Mouse (Mus musculus): ENCODE measurements around the gene Gm20422. TPM values are rescaled to one million over a fixed set of nuclear protein-coding genes. Genes with fewer than 3 reads are reported as not detected.

Gm20422 gene
- polyA plus RNA-seq, 1 experiment from 2014 or later, result 0.32 TPM

GRCm38 (mm10) chr8:69805491-69805890, 30.8 kb upstream of the Gm20422 start:
- H3K9me3 ChIP-seq, result no peaks in the 10 kb centered on the region
- 88% methylated on average over 9 of the region's 9 CpGs for WGBS
- no peak for ATAC-seq (ENCODE audit: extremely low read depth, insufficient number of reproducible peaks, low FRiP score, low TSS enrichment)
- peaks cover 9% of the 10 kb centered on the region for H3K4me1 ChIP-seq
- no peak overlapping the region for H3K4me2 ChIP-seq
- H3K36me3 ChIP-seq, result peaks cover 82% of the 10 kb centered on the region
- no peaks in the 10 kb centered on the region for H3K27me3 ChIP-seq (replicated peaks)
- no peak overlapping the region for H3K27ac ChIP-seq (replicated peaks)
- H3K4me3 ChIP-seq, result no peak overlapping the region
- no peak overlapping the region for H3K9ac ChIP-seq

- Histone ChIP-seq H3K9ac (no peak overlapping the region), H3K36me3 (peaks cover 82% of the 10 kb centered on the region), H3K27me3 (replicated peaks) (no peaks in the 10 kb centered on the region), H3K9me3 (no peaks in the 10 kb centered on the region), H3K4me1 (peaks cover 9% of the 10 kb centered on the region), H3K4me2 (no peak overlapping the region), H3K4me3 (no peak overlapping the region), H3K27ac (replicated peaks) (no peak overlapping the region)
- ATAC-seq (ENCODE audit: extremely low read depth, insufficient number of reproducible peaks, low FRiP score, low TSS enrichment), result no peak
- 96% methylated on average over 10 of the region's 10 CpGs for WGBS
Observed at GRCm38 (mm10) chr8:69805086-69805485, 30.4 kb upstream of the Gm20422 start.

GRCm38 (mm10) chr8:69804537-69804936, 29.9 kb upstream of the Gm20422 start:
- no peak for ATAC-seq (ENCODE audit: extremely low read depth, insufficient number of reproducible peaks, low FRiP score, low TSS enrichment)

GRCm38 (mm10) chr8:69803366-69803765, 28.7 kb upstream of the Gm20422 start:
- WGBS, result 90% methylated on average over 7 of the region's 7 CpGs
- peaks cover 99% of the 10 kb centered on the region for H3K36me3 ChIP-seq

More at GRCm38 (mm10) chr8:69804537-69804936, 29.9 kb upstream of the Gm20422 start:
- Histone ChIP-seq H3K9me3 (no peaks in the 10 kb centered on the region), H3K4me3 (no peak overlapping the region), H3K4me2 (no peak overlapping the region), H3K4me1 (peaks cover 9% of the 10 kb centered on the region), H3K36me3 (peaks cover 87% of the 10 kb centered on the region), H3K9ac (no peak overlapping the region), H3K27ac (replicated peaks) (no peak overlapping the region), H3K27me3 (replicated peaks) (no peaks in the 10 kb centered on the region)
- WGBS, result 92% methylated on average over 6 of the region's 6 CpGs

GRCm38 (mm10) chr8:69802216-69802615, 27.5 kb upstream of the Gm20422 start:
- Histone ChIP-seq H3K9me3 (no peaks in the 10 kb centered on the region), H3K27me3 (replicated peaks) (no peaks in the 10 kb centered on the region)
- ATAC-seq (ENCODE audit: extremely low read depth, insufficient number of reproducible peaks, low FRiP score, low TSS enrichment), result no peak

More at GRCm38 (mm10) chr8:69803366-69803765, 28.7 kb upstream of the Gm20422 start:
- ATAC-seq (ENCODE audit: extremely low read depth, insufficient number of reproducible peaks, low FRiP score, low TSS enrichment), result no peak
- no peak overlapping the region for H3K9ac ChIP-seq
- H3K9me3 ChIP-seq, result no peaks in the 10 kb centered on the region
- H3K27me3 ChIP-seq (replicated peaks), result no peaks in the 10 kb centered on the region
- H3K27ac ChIP-seq (replicated peaks), result no peak overlapping the region
- no peak overlapping the region for H3K4me3 ChIP-seq
- peaks cover 3% of the 10 kb centered on the region; the same call in 1 of the 2 replicates for H3K4me1 ChIP-seq
- no peak overlapping the region for H3K4me2 ChIP-seq

GRCm38 (mm10) chr8:69801796-69802195, 27.1 kb upstream of the Gm20422 start:
- Histone ChIP-seq H3K4me3 (no peak overlapping the region), H3K4me2 (no peak overlapping the region), H3K27ac (replicated peaks) (no peak overlapping the region), H3K9me3 (no peaks in the 10 kb centered on the region), H3K9ac (no peak overlapping the region), H3K27me3 (replicated peaks) (no peaks in the 10 kb centered on the region), H3K36me3 (peaks cover 100% of the 10 kb centered on the region), H3K4me1 (no peaks in the 10 kb centered on the region)
- WGBS, result 90% methylated on average over 4 of the region's 4 CpGs
- ATAC-seq (ENCODE audit: extremely low read depth, insufficient number of reproducible peaks, low FRiP score, low TSS enrichment), result no peak

More at GRCm38 (mm10) chr8:69802216-69802615, 27.5 kb upstream of the Gm20422 start:
- peaks cover 100% of the 10 kb centered on the region for H3K36me3 ChIP-seq
- H3K27ac ChIP-seq (replicated peaks), result no peak overlapping the region
- H3K4me2 ChIP-seq, result no peak overlapping the region
- no peak overlapping the region for H3K4me3 ChIP-seq
- no peak overlapping the region for H3K9ac ChIP-seq
- H3K4me1 ChIP-seq, result no peaks in the 10 kb centered on the region

GRCm38 (mm10) chr8:69799946-69800345, 25.3 kb upstream of the Gm20422 start:
- H3K4me1 ChIP-seq, result no peaks in the 10 kb centered on the region
- H3K27ac ChIP-seq (replicated peaks), result no peak overlapping the region
- H3K27me3 ChIP-seq (replicated peaks), result no peaks in the 10 kb centered on the region
- WGBS, result 93% methylated on average over 5 of the region's 5 CpGs
- H3K4me3 ChIP-seq, result no peak overlapping the region
- H3K9ac ChIP-seq, result no peak overlapping the region
- no peak overlapping the region for H3K4me2 ChIP-seq
- no peaks in the 10 kb centered on the region for H3K9me3 ChIP-seq
- ATAC-seq (ENCODE audit: extremely low read depth, insufficient number of reproducible peaks, low FRiP score, low TSS enrichment), result no peak
- H3K36me3 ChIP-seq, result peaks cover 100% of the 10 kb centered on the region

GRCm38 (mm10) chr8:69799261-69799660, 24.6 kb upstream of the Gm20422 start:
- Histone ChIP-seq H3K4me1 (no peaks in the 10 kb centered on the region), H3K36me3 (peaks cover 100% of the 10 kb centered on the region), H3K9ac (no peak overlapping the region), H3K27me3 (replicated peaks) (no peaks in the 10 kb centered on the region), H3K4me3 (no peak overlapping the region), H3K4me2 (no peak overlapping the region), H3K27ac (replicated peaks) (no peak overlapping the region), H3K9me3 (no peaks in the 10 kb centered on the region)
- ATAC-seq (ENCODE audit: extremely low read depth, insufficient number of reproducible peaks, low FRiP score, low TSS enrichment), result no peak
- WGBS, result 89% methylated on average over 8 of the region's 8 CpGs

GRCm38 (mm10) chr8:69797661-69798060, 23.0 kb upstream of the Gm20422 start:
- no peak overlapping the region for H3K4me2 ChIP-seq
- ATAC-seq (ENCODE audit: extremely low read depth, insufficient number of reproducible peaks, low FRiP score, low TSS enrichment), result no peak
- peaks cover 94% of the 10 kb centered on the region for H3K36me3 ChIP-seq
- H3K4me3 ChIP-seq, result no peak overlapping the region
- no peak overlapping the region for H3K27ac ChIP-seq (replicated peaks)
- no peak overlapping the region for H3K9ac ChIP-seq
- H3K27me3 ChIP-seq (replicated peaks), result no peaks in the 10 kb centered on the region
- WGBS, result 90% methylated on average over 10 of the region's 10 CpGs
- H3K4me1 ChIP-seq, result peaks cover 6% of the 10 kb centered on the region
- no peaks in the 10 kb centered on the region for H3K9me3 ChIP-seq

- no peak overlapping the region for H3K4me3 ChIP-seq
- H3K9me3 ChIP-seq, result no peaks in the 10 kb centered on the region
- ATAC-seq (ENCODE audit: extremely low read depth, insufficient number of reproducible peaks, low FRiP score, low TSS enrichment), result no peak
- peaks cover 15% of the 10 kb centered on the region for H3K4me1 ChIP-seq
- H3K4me2 ChIP-seq, result no peak overlapping the region
- no peak overlapping the region for H3K9ac ChIP-seq
- WGBS, result 94% methylated on average over 16 of the region's 16 CpGs
- peaks cover 88% of the 10 kb centered on the region for H3K36me3 ChIP-seq
- H3K27ac ChIP-seq (replicated peaks), result no peak overlapping the region
- H3K27me3 ChIP-seq (replicated peaks), result no peaks in the 10 kb centered on the region
Observed at GRCm38 (mm10) chr8:69796721-69797345, 22.1 kb upstream of the Gm20422 start.

GRCm38 (mm10) chr8:69794901-69795300, 20.2 kb upstream of the Gm20422 start:
- Histone ChIP-seq H3K4me2 (no peak overlapping the region), H3K9ac (no peak overlapping the region), H3K36me3 (peaks cover 68% of the 10 kb centered on the region), H3K9me3 (no peaks in the 10 kb centered on the region), H3K4me3 (no peak overlapping the region), H3K27ac (replicated peaks) (no peak overlapping the region), H3K27me3 (replicated peaks) (no peaks in the 10 kb centered on the region), H3K4me1 (peaks cover 22% of the 10 kb centered on the region)
- ATAC-seq (ENCODE audit: extremely low read depth, insufficient number of reproducible peaks, low FRiP score, low TSS enrichment), result no peak
- 92% methylated on average over 6 of the region's 6 CpGs for WGBS

- WGBS, result 94% methylated on average over 3 of the region's 3 CpGs
- H3K36me3 ChIP-seq, result peaks cover 60% of the 10 kb centered on the region
- no peaks in the 10 kb centered on the region for H3K27me3 ChIP-seq (replicated peaks)
- ATAC-seq (ENCODE audit: extremely low read depth, insufficient number of reproducible peaks, low FRiP score, low TSS enrichment), result no peak
- H3K9me3 ChIP-seq, result no peaks in the 10 kb centered on the region
- no peak overlapping the region for H3K4me3 ChIP-seq
- H3K27ac ChIP-seq (replicated peaks), result no peak overlapping the region
- peaks cover 25% of the 10 kb centered on the region for H3K4me1 ChIP-seq
- H3K4me2 ChIP-seq, result no peak overlapping the region
- H3K9ac ChIP-seq, result no peak overlapping the region
Observed at GRCm38 (mm10) chr8:69794096-69794495, 19.4 kb upstream of the Gm20422 start.
